Mouse (Mus musculus): ENCODE measurements around the gene Hnrnpab.

DNA sequence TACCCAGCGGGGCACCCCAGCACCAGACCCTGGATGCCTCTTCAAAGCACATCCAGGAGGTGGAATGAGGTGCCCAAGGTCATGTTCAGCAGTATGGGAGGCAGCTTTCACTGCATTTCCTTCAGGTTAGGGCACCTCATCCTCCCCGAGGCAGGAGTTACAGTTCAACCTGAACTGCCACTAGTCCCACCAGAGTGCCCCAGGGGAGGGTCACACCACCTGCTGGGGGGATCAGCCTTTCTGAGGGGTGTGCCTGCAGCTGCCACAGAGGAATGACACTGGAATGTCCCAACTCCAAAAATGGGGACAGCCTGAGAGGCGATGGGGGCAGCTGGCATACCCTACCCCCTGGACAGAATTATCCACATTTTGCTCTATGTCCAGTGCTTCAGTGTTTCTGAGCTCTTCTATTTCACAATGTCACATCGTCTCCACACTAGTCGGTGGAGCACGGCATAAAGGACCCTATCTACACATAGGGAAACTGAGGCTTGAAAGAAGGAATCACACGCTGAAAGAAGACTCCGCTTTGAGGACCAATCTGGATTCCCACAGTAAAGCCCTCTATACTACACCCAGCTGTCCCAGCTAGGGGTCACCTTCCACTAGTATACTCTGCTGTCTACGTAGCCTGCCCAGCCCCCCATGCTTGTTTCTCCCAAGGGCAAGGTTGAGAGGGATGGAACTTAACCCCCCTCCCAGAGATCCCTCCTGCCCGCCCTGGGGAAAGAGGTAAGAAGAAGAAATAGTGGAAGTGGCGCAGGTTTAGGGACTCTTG, 42.7 kb upstream of the Hnrnpab start:
- TF ChIP-seq POLR2A (IDR thresholded peaks at IDR 0.05; ENCODE audit: borderline replicate concordance, extremely low read depth, low read depth, low read length) (no peak), CTCF (IDR thresholded peaks at IDR 0.05; ENCODE audit: insufficient read depth, low read length) (no peak)
